Mouse (Mus musculus) liver, embryonic 15.5 days (tissue): ENCODE results near the gene Stk40. TPM values are rescaled to one million over a fixed set of nuclear protein-coding genes. Genes with fewer than 3 reads are reported as not detected.
"Not testable (repeated sequence)": the region's sequence is repeated elsewhere in the genome, so short reads cannot be mapped to it uniquely, and the experiment has no call there.

Experiments used
- ATAC-seq: fragments of 200-750 bp; cut with Nextera tagmentation; 2 replicates; pipeline ENCODE4 v1.8.0; 2017; ENCODE audit warnings: moderate number of reproducible peaks, mild to moderate bottlenecking, moderate library complexity; ENCODE audit not compliant: insufficient read depth
- H3K27ac ChIP-seq: fragments of 300-500 bp; sonication (generic); replicated peaks from 2 replicates; pipeline ENCODE4 v1.5.1; 2015; ENCODE audit warnings: mild to moderate bottlenecking, inconsistent platforms
- H3K27me3 ChIP-seq: fragments of 300-500 bp; sonication (generic); 2 replicates; pipeline ENCODE4 v1.6.1; 2015; ENCODE audit warnings: mild to moderate bottlenecking, inconsistent platforms
- H3K36me3 ChIP-seq: fragments of 300-500 bp; sonication (generic); replicated peaks from 2 replicates; pipeline ENCODE4 v1.6.1; 2015; ENCODE audit warnings: moderate library complexity, mild to moderate bottlenecking, inconsistent platforms
- H3K4me1 ChIP-seq: fragments of 300-500 bp; sonication (generic); replicated peaks from 2 replicates; pipeline ENCODE4 v1.6.1; 2015; ENCODE audit warnings: inconsistent platforms
- H3K4me2 ChIP-seq: fragments of 300-500 bp; sonication (generic); 2 replicates; pipeline ENCODE4 v1.6.1; 2015; ENCODE audit warnings: moderate library complexity, mild to moderate bottlenecking, inconsistent platforms
- H3K4me3 ChIP-seq: fragments of 300-500 bp; sonication (generic); replicated peaks from 2 replicates; pipeline ENCODE4 v1.5.1; 2015; ENCODE audit warnings: mild to moderate bottlenecking, inconsistent platforms
- H3K9ac ChIP-seq: fragments of 300-500 bp; sonication (generic); 2 replicates; pipeline ENCODE4 v1.6.1; 2015; ENCODE audit warnings: moderate library complexity, mild to moderate bottlenecking, inconsistent platforms
- H3K9me3 ChIP-seq: fragments of 300-500 bp; sonication (generic); replicated peaks from 2 replicates; pipeline ENCODE4 v1.6.1; 2016; ENCODE audit warnings: inconsistent platforms
- WGBS: fragments of 180-500 bp; shearing (Covaris S2); methylation state at CpG from one replicate; pipeline ENCODE4 v1.1.7; 2015; ENCODE audit warnings: mixed read lengths; ENCODE audit not compliant: insufficient replicate concordance; 5-methylcytosine and 5-hydroxymethylcytosine counted together
- polyA plus RNA-seq: library from polyadenylated mRNA; unstranded; fragments of >200 nt; fragmentation: Nextera tagmentation; extraction: Ambion mirVana; gene quantifications from 2 replicates; pipeline ENCODE4 v1.2.1, GENCODE M21; 2015

The Stk40 gene
- polyA plus RNA-seq, 1 experiment from 2014 or later = 13.1 TPM

DNA sequence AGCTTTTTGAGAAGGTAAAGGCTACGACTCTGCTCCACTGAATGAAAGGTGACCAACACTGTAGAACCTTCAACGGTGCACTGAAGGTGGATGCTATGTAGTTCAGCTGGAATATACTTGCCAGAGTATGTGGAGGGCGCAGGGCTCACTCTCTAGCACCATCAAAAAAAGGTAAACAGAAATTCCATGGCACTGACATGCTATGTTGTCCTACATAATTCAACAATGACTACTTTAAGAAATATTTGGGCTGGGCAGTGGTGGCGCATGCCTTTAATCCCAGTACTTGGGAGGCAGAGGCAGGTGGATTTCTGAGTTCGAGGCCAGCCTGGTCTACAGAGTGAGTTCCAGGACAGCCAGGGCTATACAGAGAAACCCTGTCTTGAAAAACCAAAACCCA lies 67.0 kb downstream of the Stk40 start:
- H3K27me3 ChIP-seq, H3K4me3 ChIP-seq, H3K9me3 ChIP-seq, ATAC-seq, H3K9ac ChIP-seq, H3K27ac ChIP-seq, H3K4me2 ChIP-seq: not testable (repeated sequence)
- WGBS = 93% methylated on average over 5 of the region's 5 CpGs
- H3K4me1 ChIP-seq = peaks cover 18% of the 10 kb centered on the region
- H3K36me3 ChIP-seq = peaks cover 97% of the 10 kb centered on the region

DNA sequence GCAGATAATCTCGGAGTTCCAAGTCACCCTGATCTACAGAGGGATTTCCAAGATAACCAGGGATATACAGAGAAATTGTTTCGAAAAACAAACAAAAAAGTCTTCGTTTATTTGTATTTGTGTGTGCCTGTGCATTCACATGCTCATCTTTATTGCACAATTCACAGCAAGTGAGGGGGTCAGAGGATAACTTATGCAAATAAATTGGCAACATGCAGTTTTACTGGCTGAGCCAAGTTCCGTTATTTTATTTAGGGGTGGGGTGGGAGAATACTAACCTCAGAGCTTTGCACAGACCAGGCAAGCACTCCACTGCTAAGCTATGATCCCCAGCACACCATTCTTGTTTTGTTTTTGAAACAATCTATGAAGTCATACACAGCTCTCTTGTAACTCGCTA lies 70.0 kb downstream of the Stk40 start:
- Histone ChIP-seq H3K4me3 (no peak overlapping the region), H3K9ac (no peak overlapping the region), H3K27me3 (no peaks in the 10 kb centered on the region), H3K4me2 (no peak overlapping the region), H3K9me3 (no peaks in the 10 kb centered on the region), H3K36me3 (peaks cover 93% of the 10 kb centered on the region), H3K27ac (no peak overlapping the region), H3K4me1 (peaks cover 13% of the 10 kb centered on the region)
- no peak for ATAC-seq
- WGBS = 82% methylated on average over 5 of the region's 5 CpGs

DNA sequence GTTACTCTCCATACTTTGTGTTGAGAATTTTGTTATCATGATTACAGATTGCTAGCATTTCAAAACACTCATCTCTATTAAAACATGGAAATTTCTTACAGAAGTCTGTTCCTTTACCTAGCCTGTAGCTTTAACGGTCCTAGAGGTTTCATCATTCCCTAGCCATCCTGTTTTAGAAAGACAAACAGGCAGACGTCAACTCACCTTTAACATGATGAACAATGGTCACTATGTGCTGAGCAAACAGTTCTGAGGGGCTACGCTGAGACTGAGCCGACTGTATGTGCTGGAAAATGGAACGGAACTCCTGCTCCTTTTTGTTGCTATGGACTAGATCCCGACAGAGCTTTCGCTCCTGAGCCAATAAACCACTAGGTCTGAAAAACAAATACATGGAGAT lies 72.2 kb downstream of the Stk40 start:
- not testable (repeated sequence) for H3K27me3 ChIP-seq, H3K9me3 ChIP-seq, H3K27ac ChIP-seq, H3K4me2 ChIP-seq, H3K4me3 ChIP-seq, H3K9ac ChIP-seq
- ATAC-seq = peak; percentile 40; the same call in 1 of the 2 replicates
- WGBS = 86% methylated on average over 7 of the region's 7 CpGs
- Histone ChIP-seq H3K4me1 (peaks cover 13% of the 10 kb centered on the region), H3K36me3 (peaks cover 93% of the 10 kb centered on the region)

DNA sequence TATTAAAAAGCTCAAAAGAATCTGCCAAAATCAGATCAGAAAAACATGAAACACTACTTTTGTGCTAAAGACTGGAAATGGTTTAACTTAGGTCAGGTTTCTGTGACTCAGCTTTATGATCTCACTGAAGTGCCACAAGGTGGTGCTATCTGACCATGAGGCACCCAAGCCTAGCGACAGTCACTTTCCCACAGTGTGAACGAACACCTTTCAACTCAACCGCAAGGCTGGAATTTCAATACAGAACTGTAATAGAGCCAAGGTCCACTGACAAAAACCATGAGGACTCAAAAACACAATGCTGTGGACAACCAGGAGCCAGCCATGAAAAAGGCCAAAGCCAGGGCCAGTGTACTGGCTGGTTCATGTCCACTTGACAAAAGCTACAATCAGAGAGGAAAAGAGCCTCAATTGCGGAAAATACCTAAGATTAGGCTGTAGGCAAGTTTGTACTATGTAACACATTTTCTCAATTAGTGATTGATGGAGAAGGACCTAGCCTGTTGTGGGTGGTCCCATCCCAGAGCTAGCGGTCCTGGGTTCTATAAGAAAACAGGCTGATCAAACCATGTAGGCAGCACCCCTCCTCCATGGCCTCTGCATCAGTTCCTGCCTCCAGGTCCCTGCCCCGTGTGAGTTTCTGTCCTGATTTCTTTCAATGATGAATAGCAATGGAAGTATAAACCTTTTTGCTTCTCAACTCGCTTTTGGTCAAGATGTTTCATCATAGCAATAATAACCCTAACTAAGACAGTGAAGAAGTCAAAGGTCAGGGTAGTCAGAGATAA lies 77.6 kb downstream of the Stk40 start:
- Histone ChIP-seq H3K9ac (no peak overlapping the region), H3K27me3 (no peaks in the 10 kb centered on the region), H3K27ac (no peak overlapping the region), H3K36me3 (peaks cover 93% of the 10 kb centered on the region), H3K4me1 (peaks cover 11% of the 10 kb centered on the region), H3K4me2 (no peak overlapping the region), H3K4me3 (no peak overlapping the region), H3K9me3 (no peaks in the 10 kb centered on the region)
- 67% methylated on average over 7 of the region's 7 CpGs for WGBS
- peak; percentile 47; the same call in 1 of the 2 replicates for ATAC-seq

DNA sequence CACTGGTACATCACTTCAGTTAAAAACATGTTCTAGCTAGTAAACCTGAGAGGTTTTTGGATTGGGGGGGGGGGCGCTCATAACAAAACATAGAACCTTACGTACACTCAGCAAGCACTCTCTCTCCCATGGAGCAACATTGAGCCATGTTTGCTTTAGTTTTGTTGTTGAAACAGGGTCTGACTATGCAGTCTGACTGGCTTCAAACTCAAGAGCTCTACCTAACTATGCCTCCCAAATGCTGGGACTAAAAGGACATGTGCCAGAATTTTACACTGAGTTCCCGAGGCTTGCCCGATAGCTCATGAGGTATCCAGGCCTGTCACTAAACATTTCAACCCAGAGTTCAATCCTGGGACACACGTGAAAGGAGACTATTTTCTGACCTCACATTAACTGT lies 79.3 kb downstream of the Stk40 start:
- Histone ChIP-seq H3K4me3 (no peak overlapping the region), H3K9me3 (no peaks in the 10 kb centered on the region), H3K4me1 (peaks cover 5% of the 10 kb centered on the region; the same call in 1 of the 2 replicates), H3K4me2 (no peak overlapping the region), H3K36me3 (peaks cover 92% of the 10 kb centered on the region), H3K27me3 (no peaks in the 10 kb centered on the region), H3K9ac (no peak overlapping the region), H3K27ac (no peak overlapping the region)
- WGBS = 86% methylated on average over 5 of the region's 5 CpGs
- ATAC-seq = no peak

DNA sequence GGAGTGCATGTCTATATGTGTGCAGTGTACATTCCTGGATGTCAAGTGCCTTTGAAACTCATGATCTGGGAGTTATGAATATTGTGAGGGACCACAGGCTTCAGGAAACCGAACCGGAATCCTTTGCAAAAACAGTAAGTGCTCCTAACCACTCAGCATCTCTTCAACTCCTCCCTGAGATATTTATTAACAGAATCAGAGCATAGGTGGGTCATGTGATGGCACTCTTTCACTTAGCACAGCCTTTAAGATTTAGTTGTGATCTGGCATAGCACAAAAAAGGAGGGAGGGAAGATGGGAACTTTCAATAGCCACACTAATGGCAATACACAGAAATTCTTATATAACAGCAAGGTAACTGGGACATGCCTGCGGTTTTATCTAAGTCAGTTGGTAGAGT lies 83.3 kb downstream of the Stk40 start:
- ATAC-seq = no peak
- Histone ChIP-seq H3K9me3 (no peaks in the 10 kb centered on the region), H3K27me3 (no peaks in the 10 kb centered on the region), H3K4me3 (no peak overlapping the region), H3K9ac (no peak overlapping the region), H3K36me3 (peaks cover 94% of the 10 kb centered on the region), H3K4me1 (peaks cover 8% of the 10 kb centered on the region; the same call in 1 of the 2 replicates), H3K4me2 (no peak overlapping the region), H3K27ac (no peak overlapping the region)
- WGBS = 83% methylated on average over 3 of the region's 3 CpGs

Other genes with a start within 250 kb of the Stk40 start
- 4.4 and 5.8 TPM in 2 replicates for gene Csf3r, start 79.4 kb upstream of the Stk40 start, polyA plus RNA-seq
- 68.1 and 74.3 TPM in 2 replicates for gene Mrps15, start 57.0 kb upstream of the Stk40 start, polyA plus RNA-seq
- gene Oscp1, start 45.4 kb upstream of the Stk40 start, polyA plus RNA-seq = 1.6 and 1.9 TPM in 2 replicates
- gene Lsm10, start 7.3 kb upstream of the Stk40 start, polyA plus RNA-seq = 25.5 and 26.7 TPM in 2 replicates
- gene Eva1b, start 43.8 kb downstream of the Stk40 start, polyA plus RNA-seq = 12.5 and 14.0 TPM in 2 replicates
- gene Sh3d21, start 59.5 kb downstream of the Stk40 start, polyA plus RNA-seq = 1.4 and 1.6 TPM in 2 replicates
- 79.2 and 82.0 TPM in 2 replicates for gene Thrap3, start 98.8 kb downstream of the Stk40 start, polyA plus RNA-seq
- 6.7 and 7.7 TPM in 2 replicates for gene Map7d1, start 152.4 kb downstream of the Stk40 start, polyA plus RNA-seq
- gene Trappc3, start 158.4 kb downstream of the Stk40 start, polyA plus RNA-seq = 32.1 and 32.6 TPM in 2 replicates
- 1.1 TPM in 2 replicates for gene Col8a2, start 182.8 kb downstream of the Stk40 start, polyA plus RNA-seq
- gene Adprhl2, start 217.7 kb downstream of the Stk40 start, polyA plus RNA-seq = 26.0 and 29.4 TPM in 2 replicates
- 0.17 and 0.50 TPM in 2 replicates for gene Tekt2, start 221.7 kb downstream of the Stk40 start, polyA plus RNA-seq